8 mouse cellular contexts compared by ENCODE assay signal in the genomic region with DNA sequence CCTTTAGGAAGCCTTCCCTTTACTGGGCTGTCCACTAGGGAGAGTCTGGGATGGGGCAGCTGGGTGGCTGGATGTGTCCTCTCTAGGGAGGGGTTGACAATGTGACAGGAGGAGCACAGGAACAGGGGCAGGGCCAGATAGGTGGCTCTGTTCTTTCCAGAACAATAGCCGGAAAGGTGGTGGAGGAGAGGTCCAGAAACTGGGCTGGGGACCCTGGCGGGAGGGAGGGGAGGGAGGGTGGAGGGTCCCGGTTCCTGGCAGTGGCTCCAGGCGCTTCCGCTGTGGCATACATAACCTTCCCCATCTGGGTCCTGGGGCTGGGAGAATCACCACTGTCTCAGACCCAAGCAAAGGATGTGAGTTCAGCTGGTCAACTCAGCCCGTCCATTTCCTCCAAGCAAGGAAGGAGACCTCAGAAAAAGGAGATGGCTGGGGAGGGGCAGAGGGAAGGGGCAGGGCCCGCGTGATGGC. TPM values are rescaled to one million over a fixed set of nuclear protein-coding genes. Genes with fewer than 3 reads are reported as not detected.
DNase-seq lines count a peak whose midpoint lies in the region; ATAC-seq and TF ChIP-seq lines count a peak whose summit lies in the region.

No protein-coding gene starts in this region.

- peak overlapping the region; percentile 68 for H3K27ac ChIP-seq in forebrain, embryonic 15.5 days (replicated peaks)
- peak overlapping the region; percentile 77; the same call in 1 of the 2 replicates for H3K27ac ChIP-seq in hindbrain, postnatal 0 days
- no peak overlapping the region for H3K27ac ChIP-seq in liver, embryonic 14.5 days
- H3K27ac ChIP-seq in stomach, embryonic 15.5 days = peak overlapping the region; percentile 76

- no peak for ATAC-seq in forebrain, embryonic 15.5 days (replicated peaks)
- ATAC-seq in hindbrain, postnatal 0 days = no peak
- no peak for ATAC-seq in liver, embryonic 14.5 days (ENCODE audit: insufficient read depth)
- ATAC-seq in stomach, embryonic 15.5 days (ENCODE audit: insufficient read depth, low FRiP score, low read depth) = no peak
- ATAC-seq in CD4-positive, CD25-positive, alpha-beta regulatory T cell, adult 4 months = no peak

- 58% methylated on average over 8 of the region's 8 CpGs for WGBS in forebrain, embryonic 15.5 days
- 49% methylated on average over 8 of the region's 8 CpGs for WGBS in hindbrain, postnatal 0 days
- 62% methylated on average over 8 of the region's 8 CpGs for WGBS in liver, embryonic 14.5 days (ENCODE audit: insufficient replicate concordance)
- 51% methylated on average over 8 of the region's 8 CpGs for WGBS in stomach, embryonic 15.5 days

- 0 out of 2 replicates have a peak overlapping the region, but pooled peaks have one; percentile 18 for H3K9ac ChIP-seq in forebrain, embryonic 15.5 days (replicated peaks)
- H3K9ac ChIP-seq in hindbrain, postnatal 0 days (replicated peaks; ENCODE audit: low read length) = no peak overlapping the region
- H3K9ac ChIP-seq in liver, embryonic 14.5 days (replicated peaks) = no peak overlapping the region
- H3K9ac ChIP-seq in stomach, embryonic 15.5 days = peak overlapping the region; percentile 12; the same call in 1 of the 2 replicates

- peak overlapping the region; percentile 43; the same call in 1 of the 2 replicates for H3K4me3 ChIP-seq in E14TG2a.4 (replicated peaks; ENCODE audit: low read length)
- H3K4me3 ChIP-seq in forebrain, embryonic 15.5 days = no peak overlapping the region
- H3K4me3 ChIP-seq in hindbrain, postnatal 0 days (ENCODE audit: low read length) = no peak overlapping the region
- H3K4me3 ChIP-seq in liver, embryonic 14.5 days (ENCODE audit: insufficient read depth in 1 of 2, low read depth in 2 of 2, low read length in 2 of 2) = no peak overlapping the region
- H3K4me3 ChIP-seq in stomach, embryonic 15.5 days (replicated peaks) = peak overlapping the region; percentile 6; the same call in 1 of the 2 replicates

- H3K36me3 ChIP-seq in E14TG2a.4 (ENCODE audit: insufficient read depth, low read length) = peaks cover 35% of the 10 kb centered on the region
- H3K36me3 ChIP-seq in forebrain, embryonic 15.5 days = peaks cover 6% of the 10 kb centered on the region
- H3K36me3 ChIP-seq in hindbrain, postnatal 0 days (ENCODE audit: insufficient read depth, low read length) = peaks cover 7% of the 10 kb centered on the region; the same call in 1 of the 2 replicates
- H3K36me3 ChIP-seq in liver, embryonic 14.5 days (replicated peaks; ENCODE audit: control insufficient read depth, insufficient read depth, low read depth) = no peaks in the 10 kb centered on the region; the same call in none of the 2 replicates
- H3K36me3 ChIP-seq in stomach, embryonic 15.5 days = peaks cover 27% of the 10 kb centered on the region; the same call in 1 of the 2 replicates

- H3K4me2 ChIP-seq in forebrain, embryonic 15.5 days (replicated peaks) = peak overlapping the region; percentile 16
- peak overlapping the region; percentile 95 for H3K4me2 ChIP-seq in hindbrain, postnatal 0 days (ENCODE audit: low read depth, low read length)
- no peak overlapping the region for H3K4me2 ChIP-seq in liver, embryonic 14.5 days (ENCODE audit: low read depth)
- H3K4me2 ChIP-seq in stomach, embryonic 15.5 days = peak overlapping the region; percentile 39

- peaks cover 20% of the 10 kb centered on the region for H3K27me3 ChIP-seq in E14TG2a.4 (ENCODE audit: insufficient read depth, low read length)
- no peaks in the 10 kb centered on the region for H3K27me3 ChIP-seq in forebrain, embryonic 15.5 days
- H3K27me3 ChIP-seq in hindbrain, postnatal 0 days (ENCODE audit: insufficient read depth, low read length) = no peaks in the 10 kb centered on the region
- H3K27me3 ChIP-seq in liver, embryonic 14.5 days (ENCODE audit: control insufficient read depth, insufficient read depth, low read length) = no peaks in the 10 kb centered on the region
- no peaks in the 10 kb centered on the region for H3K27me3 ChIP-seq in stomach, embryonic 15.5 days (replicated peaks)

- no peak for TF ChIP-seq EP300 in liver, embryonic 14.5 days (IDR thresholded peaks at IDR 0.05; ENCODE audit: low read depth)

- H3K4me1 ChIP-seq in E14TG2a.4 (replicated peaks; ENCODE audit: low read depth, low read length) = peaks cover 74% of the 10 kb centered on the region
- H3K4me1 ChIP-seq in forebrain, embryonic 15.5 days = peaks cover 73% of the 10 kb centered on the region
- peaks cover 13% of the 10 kb centered on the region for H3K4me1 ChIP-seq in hindbrain, postnatal 0 days (ENCODE audit: insufficient read depth, low read length)
- peaks cover 34 to 43% of the 10 kb centered on the region in 2 experiments for H3K4me1 ChIP-seq in liver, embryonic 14.5 days (replicated peaks; ENCODE audit: control insufficient read depth in 2 of 2, insufficient read depth in 2 of 2, low read length in 1 of 2)
- H3K4me1 ChIP-seq in stomach, embryonic 15.5 days = peaks cover 54% of the 10 kb centered on the region

- no peak for TF ChIP-seq CTCF in E14TG2a.4 (conservative IDR thresholded peaks at IDR 0.05; ENCODE audit: low read length)
- peak; percentile 30; the same call in 1 of the 2 replicates for TF ChIP-seq CTCF in hindbrain, postnatal 0 days (IDR thresholded peaks at IDR 0.05; ENCODE audit: low read depth)
- TF ChIP-seq CTCF in liver, embryonic 14.5 days (IDR thresholded peaks at IDR 0.05; ENCODE audit: low read depth) = 0 out of 2 replicates have a peak, but pooled peaks have one; percentile 0

- no peaks in the 10 kb centered on the region for H3K9me3 ChIP-seq in E14TG2a.4 (ENCODE audit: low read length)
- no peaks in the 10 kb centered on the region for H3K9me3 ChIP-seq in forebrain, embryonic 15.5 days
- H3K9me3 ChIP-seq in hindbrain, postnatal 0 days (ENCODE audit: low read length) = no peaks in the 10 kb centered on the region
- H3K9me3 ChIP-seq in liver, embryonic 14.5 days (ENCODE audit: control insufficient read depth, low read length) = no peaks in the 10 kb centered on the region
- no peaks in the 10 kb centered on the region for H3K9me3 ChIP-seq in stomach, embryonic 15.5 days

- no peak for DNase-seq in hindbrain, postnatal 0 days (ENCODE audit: low spot score)
- DNase-seq in liver, embryonic 14.5 days (ENCODE audit: low read depth in 3 of 3, low spot score in 3 of 3) = no peak
- DNase-seq in right cerebral cortex, postnatal 10 days (ENCODE audit: low spot score in 2 of 2) = no peak
- no peak for DNase-seq in frontal cortex, postnatal 36 days (ENCODE audit: low spot score in 2 of 2)

RNA-seq across cellular contexts. Expression of gene Caskin2, which starts 4.1 kb away (rescaled TPM):
- 7.8 and 7.9 TPM in 2 replicates for polyA plus RNA-seq in forebrain, embryonic 15.5 days (2015; fragmentation: Nextera tagmentation; extraction: Ambion mirVana)
- 24.4 and 39.2 TPM in 2 replicates for total RNA-seq in hindbrain, postnatal 0 days (2014; rRNA removed)
- polyA plus RNA-seq in hindbrain, postnatal 0 days (2015; fragmentation: Nextera tagmentation; extraction: Ambion mirVana) = 7.7 and 8.0 TPM in 2 replicates
- 7.1 and 7.8 TPM in 2 replicates for polyA plus RNA-seq in liver, embryonic 14.5 days (2012; rRNA removed)
- polyA plus RNA-seq in liver, embryonic 14.5 days (2014; fragmentation: Nextera tagmentation; extraction: Ambion mirVana) = 4.9 and 6.1 TPM in 2 replicates
- polyA plus RNA-seq in stomach, embryonic 15.5 days (2015; fragmentation: Nextera tagmentation; extraction: Ambion mirVana) = 11.7 and 13.1 TPM in 2 replicates
- polyA plus RNA-seq in CD4-positive, CD25-positive, alpha-beta regulatory T cell, adult 4 months (2017; shearing (Covaris generic)) = under 1 TPM; 0.69 to 0.85 TPM

RNA-seq across cellular contexts. Expression of gene Tsen54, which starts 5.2 kb away (rescaled TPM):
- polyA plus RNA-seq in forebrain, embryonic 15.5 days (2015; fragmentation: Nextera tagmentation; extraction: Ambion mirVana) = 24.2 and 25.9 TPM in 2 replicates
- 22.5 and 34.6 TPM in 2 replicates for total RNA-seq in hindbrain, postnatal 0 days (2014; rRNA removed)
- 18.0 and 18.8 TPM in 2 replicates for polyA plus RNA-seq in hindbrain, postnatal 0 days (2015; fragmentation: Nextera tagmentation; extraction: Ambion mirVana)
- 12.4 and 12.9 TPM in 2 replicates for polyA plus RNA-seq in liver, embryonic 14.5 days (2012; rRNA removed)
- polyA plus RNA-seq in liver, embryonic 14.5 days (2014; fragmentation: Nextera tagmentation; extraction: Ambion mirVana) = 9.7 and 12.4 TPM in 2 replicates
- polyA plus RNA-seq in stomach, embryonic 15.5 days (2015; fragmentation: Nextera tagmentation; extraction: Ambion mirVana) = 28.2 and 30.6 TPM in 2 replicates
- 10 to 100 TPM; 11.0 to 16.2 TPM for polyA plus RNA-seq in CD4-positive, CD25-positive, alpha-beta regulatory T cell, adult 4 months (2017; shearing (Covaris generic))

RNA-seq across cellular contexts. Expression of gene Llgl2, which starts 14.5 kb away (rescaled TPM):
- polyA plus RNA-seq in forebrain, embryonic 15.5 days (2015; fragmentation: Nextera tagmentation; extraction: Ambion mirVana) = 1.0 and 1.1 TPM in 2 replicates
- 1.6 and 2.1 TPM in 2 replicates for total RNA-seq in hindbrain, postnatal 0 days (2014; rRNA removed)
- 1.5 and 1.8 TPM in 2 replicates for polyA plus RNA-seq in hindbrain, postnatal 0 days (2015; fragmentation: Nextera tagmentation; extraction: Ambion mirVana)
- 9.4 and 10.5 TPM in 2 replicates for polyA plus RNA-seq in liver, embryonic 14.5 days (2012; rRNA removed)
- 7.5 and 9.3 TPM in 2 replicates for polyA plus RNA-seq in liver, embryonic 14.5 days (2014; fragmentation: Nextera tagmentation; extraction: Ambion mirVana)
- 60.4 and 61.5 TPM in 2 replicates for polyA plus RNA-seq in stomach, embryonic 15.5 days (2015; fragmentation: Nextera tagmentation; extraction: Ambion mirVana)
- 10 to 100 TPM in 1 of 2 experiments, 1 to 10 TPM in 1; 7.9 to 11.1 TPM for polyA plus RNA-seq in CD4-positive, CD25-positive, alpha-beta regulatory T cell, adult 4 months (2017; shearing (Covaris generic))

RNA-seq across cellular contexts. Expression of gene Tmem94, which starts 44.1 kb away (rescaled TPM):
- 27.6 and 29.8 TPM in 2 replicates for polyA plus RNA-seq in forebrain, embryonic 15.5 days (2015; fragmentation: Nextera tagmentation; extraction: Ambion mirVana)
- 42.4 and 42.6 TPM in 2 replicates for total RNA-seq in hindbrain, postnatal 0 days (2014; rRNA removed)
- 12.5 and 16.1 TPM in 2 replicates for polyA plus RNA-seq in hindbrain, postnatal 0 days (2015; fragmentation: Nextera tagmentation; extraction: Ambion mirVana)
- polyA plus RNA-seq in liver, embryonic 14.5 days (2012; rRNA removed) = 11.0 and 13.8 TPM in 2 replicates
- polyA plus RNA-seq in liver, embryonic 14.5 days (2014; fragmentation: Nextera tagmentation; extraction: Ambion mirVana) = 3.7 and 6.1 TPM in 2 replicates
- polyA plus RNA-seq in stomach, embryonic 15.5 days (2015; fragmentation: Nextera tagmentation; extraction: Ambion mirVana) = 19.9 and 20.7 TPM in 2 replicates
- polyA plus RNA-seq in CD4-positive, CD25-positive, alpha-beta regulatory T cell, adult 4 months (2017; shearing (Covaris generic)) = 10 to 100 TPM in 1 of 2 experiments, 1 to 10 TPM in 1; 8.5 to 17.5 TPM

RNA-seq across cellular contexts. Expression of gene Myo15b, which starts 48.9 kb away (rescaled TPM):
- polyA plus RNA-seq in forebrain, embryonic 15.5 days (2015; fragmentation: Nextera tagmentation; extraction: Ambion mirVana) = 0.17 TPM in 1 of 2 replicates, not detected in the other
- 0.29 and 0.63 TPM in 2 replicates for total RNA-seq in hindbrain, postnatal 0 days (2014; rRNA removed)
- polyA plus RNA-seq in hindbrain, postnatal 0 days (2015; fragmentation: Nextera tagmentation; extraction: Ambion mirVana) = 0.20 and 0.45 TPM in 2 replicates
- 0.36 and 0.42 TPM in 2 replicates for polyA plus RNA-seq in liver, embryonic 14.5 days (2012; rRNA removed)
- 0.09 and 0.29 TPM in 2 replicates for polyA plus RNA-seq in liver, embryonic 14.5 days (2014; fragmentation: Nextera tagmentation; extraction: Ambion mirVana)
- polyA plus RNA-seq in stomach, embryonic 15.5 days (2015; fragmentation: Nextera tagmentation; extraction: Ambion mirVana) = 17.8 and 24.7 TPM in 2 replicates
- not detected for polyA plus RNA-seq in CD4-positive, CD25-positive, alpha-beta regulatory T cell, adult 4 months (2017; shearing (Covaris generic))

Comparison
In these comparisons a context has a peak if more than half of its experiments do, and no peak if none do; other contexts are left out.
1. H3K4me3 ChIP-seq: peak in E14TG2a.4 (single experiment) and stomach, embryonic 15.5 days (single experiment); none in forebrain, embryonic 15.5 days (single experiment), hindbrain, postnatal 0 days (single experiment) and liver, embryonic 14.5 days (0 of 2).
2. H3K9ac ChIP-seq: peak in forebrain, embryonic 15.5 days (single experiment) and stomach, embryonic 15.5 days (single experiment); none in hindbrain, postnatal 0 days (single experiment) and liver, embryonic 14.5 days (single experiment).